Mouse (Mus musculus) right cerebral cortex, postnatal 14 days (tissue): Measurements from ENCODE around the gene Ggnbp2.

Experiments used
- DNase-seq: peaks from one replicate; pipeline ENCODE4 v3.0.0; 2022

Gene Ggnbp2

GRCm38 (mm10) chr11:84822487-84822886 is 48.1 kb downstream of the Ggnbp2 start:
- no peak for DNase-seq

- DNase-seq = no peak
Measured at GRCm38 (mm10) chr11:84821131-84821770, 49.4 kb downstream of the Ggnbp2 start.

GRCm38 (mm10) chr11:84818961-84819692 is 51.5 kb downstream of the Ggnbp2 start, which contains the start of gene Mrm1:
Gene Mrm1, minus strand, starts transcription at chr11:84819515.
- peak; percentile 94 for DNase-seq

GRCm38 (mm10) chr11:84818085-84818960 is 52.3 kb downstream of the Ggnbp2 start:
- peak; percentile 59 for DNase-seq

- peak; percentile 60 for DNase-seq
Measured at GRCm38 (mm10) chr11:84817362-84817761, 53.3 kb downstream of the Ggnbp2 start.

GRCm38 (mm10) chr11:84813724-84814510 is 56.7 kb downstream of the Ggnbp2 start:
- DNase-seq = peak; percentile 79

- no peak for DNase-seq
Measured at GRCm38 (mm10) chr11:84804373-84804772, 66.2 kb downstream of the Ggnbp2 start.

GRCm38 (mm10) chr11:84797627-84798353 is 72.8 kb downstream of the Ggnbp2 start:
- DNase-seq = peak; percentile 77

- DNase-seq = no peak
Measured at GRCm38 (mm10) chr11:84797026-84797425, 73.6 kb downstream of the Ggnbp2 start.

GRCm38 (mm10) chr11:84794496-84795113 is 76.0 kb downstream of the Ggnbp2 start:
- DNase-seq = peak; percentile 83

GRCm38 (mm10) chr11:84793545-84793944 is 77.1 kb downstream of the Ggnbp2 start:
- DNase-seq = no peak

GRCm38 (mm10) chr11:84790383-84790782 is 80.2 kb downstream of the Ggnbp2 start:
- no peak for DNase-seq
